Mouse (Mus musculus) Patski (cell line): ENCODE results near the gene Defa32. TPM values are rescaled to one million over a fixed set of nuclear protein-coding genes. Genes with fewer than 3 reads are reported as not detected.
"Not testable (repeated sequence)": the region's sequence is repeated elsewhere in the genome, so short reads cannot be mapped to it uniquely, and the experiment has no call there.

Experiments
- ATAC-seq: fragments of 100-300 bp; one replicate; pipeline ENCODE4 v1.8.0; 2021
- CTCF ChIA-PET: fragments of 350-600 bp; sonication (Branson Sonifier 250); formaldehyde crosslinking; loops from one replicate; lab custom pipeline; 2022; ENCODE audit warnings: inconsistent platforms; lab: Charles Lee
- POLR2A ChIA-PET: fragments of 350-600 bp; sonication (Branson Sonifier 250); formaldehyde crosslinking; loops from one replicate; lab custom pipeline; 2022; ENCODE audit warnings: antibody characterized with exemption, inconsistent platforms; lab: Charles Lee
- DNase-seq: peaks from one replicate; pipeline ENCODE4 v3.0.0-alpha.2; 2011; ENCODE audit warnings: low read depth, low spot score
- H3K27me3 ChIP-seq: fragments of 371-371 bp; one replicate; pipeline ENCODE4 v1.5.1; 2021
- in situ Hi-C: fragments of 300-500 bp; cut with MboI; formaldehyde crosslinking; loops from 3 replicates; pipeline ENCODE4 v1.11.1; 2018; ENCODE audit warnings: low pct_unique_long_range_greater_than_20kb, mixed read lengths
- polyA plus RNA-seq: library from polyadenylated mRNA; unstranded; gene quantifications from one replicate; pipeline ENCODE4 v1.2.3, GENCODE M21; 2021

Defa32 gene
- not detected for polyA plus RNA-seq

GRCm38 (mm10) chr8:21528732-21529131 lies at the start of gene Defa32:
Defa32 (plus strand) TSS chr8:21529032.
- in situ Hi-C loops, ATAC-seq, CTCF ChIA-PET, POLR2A ChIA-PET, H3K27me3 ChIP-seq, DNase-seq: not testable (repeated sequence)

- ATAC-seq, DNase-seq, CTCF ChIA-PET, H3K27me3 ChIP-seq, in situ Hi-C loops, POLR2A ChIA-PET: not testable (repeated sequence)
Observed at GRCm38 (mm10) chr8:21508958-21509357, 19.9 kb upstream of the Defa32 start, which contains the start of gene Defa20. Defa20 (plus strand) TSS chr8:21509258.

GRCm38 (mm10) chr8:21565086-21565485 lies 36.3 kb downstream of the Defa32 start, which contains the start of gene Defa37:
Defa37 (plus strand) TSS chr8:21565386.
- POLR2A ChIA-PET, ATAC-seq, in situ Hi-C loops, CTCF ChIA-PET, H3K27me3 ChIP-seq, DNase-seq: not testable (repeated sequence)

Other genes starting within 250 kb of the Defa32 start
- not detected for gene Defa27, start 213.5 kb upstream of the Defa32 start, polyA plus RNA-seq
- gene Defa29, start 202.0 kb upstream of the Defa32 start, polyA plus RNA-seq: not detected
- gene Defa2, start 150.5 kb upstream of the Defa32 start, polyA plus RNA-seq: not detected
- not detected for gene Defa33, start 137.2 kb upstream of the Defa32 start, polyA plus RNA-seq
- not detected for gene Defa36, start 101.6 kb upstream of the Defa32 start, polyA plus RNA-seq
- gene Gm7849, start 72.5 kb upstream of the Defa32 start, polyA plus RNA-seq: not detected
- not detected for gene Defa20, start 19.8 kb upstream of the Defa32 start, polyA plus RNA-seq
- gene Defa37, start 36.4 kb downstream of the Defa32 start, polyA plus RNA-seq: not detected
- not detected for gene Defa28, start 54.0 kb downstream of the Defa32 start, polyA plus RNA-seq
- not detected for gene Gm7861, start 65.5 kb downstream of the Defa32 start, polyA plus RNA-seq
- not detected for gene Defa26, start 89.2 kb downstream of the Defa32 start, polyA plus RNA-seq
- gene Defa17, start 126.7 kb downstream of the Defa32 start, polyA plus RNA-seq: not detected
- not detected for gene Defa34, start 136.8 kb downstream of the Defa32 start, polyA plus RNA-seq
- gene AY761184, start 174.6 kb downstream of the Defa32 start, polyA plus RNA-seq: not detected
- gene Defa24, start 205.5 kb downstream of the Defa32 start, polyA plus RNA-seq: not detected